Mouse (Mus musculus) testis, adult 2 months (tissue): Measurements from ENCODE around the gene Npas4. TPM values are rescaled to one million over a fixed set of nuclear protein-coding genes. Genes with fewer than 3 reads are reported as not detected.
"Not testable (repeated sequence)": the region's sequence is repeated elsewhere in the genome, so short reads cannot be mapped to it uniquely, and the experiment has no call there.

Source experiments
- H3K27ac ChIP-seq: fragments of 200-500 bp; 2 replicates; pipeline ENCODE4 v1.5.1; 2012; ENCODE audit warnings: low read depth, low read length; ENCODE audit not compliant: control insufficient read depth, insufficient read depth
- H3K27me3 ChIP-seq: fragments of 200-500 bp; 2 replicates; pipeline ENCODE4 v1.6.1; 2012; ENCODE audit warnings: mild to moderate bottlenecking, low read length, moderate library complexity; ENCODE audit not compliant: control insufficient read depth, insufficient read depth
- H3K36me3 ChIP-seq: fragments of 200-500 bp; 2 replicates; pipeline ENCODE4 v1.6.1; 2012; ENCODE audit warnings: mild to moderate bottlenecking, low read length; ENCODE audit not compliant: control insufficient read depth, insufficient read depth
- H3K4me1 ChIP-seq: fragments of 200-500 bp; 2 replicates; pipeline ENCODE4 v1.6.1; 2012; ENCODE audit warnings: low read length; ENCODE audit not compliant: control insufficient read depth, insufficient read depth
- H3K4me3 ChIP-seq: fragments of 200-500 bp; 2 replicates; pipeline ENCODE4 v1.5.1; 2012; ENCODE audit warnings: low read depth, mild to moderate bottlenecking, low read length, moderate library complexity, mixed read lengths; ENCODE audit not compliant: control insufficient read depth
- CTCF ChIP-seq: fragments of 200-500 bp; IDR thresholded peaks from 2 replicates; pipeline ENCODE4 v1.5.1; 2012; ENCODE audit warnings: low read depth, mild to moderate bottlenecking, inconsistent platforms, low read length, moderate library complexity; ENCODE audit not compliant: control insufficient read depth, insufficient read depth, insufficient replicate concordance
- POLR2A ChIP-seq: fragments of 200-500 bp; IDR thresholded peaks from 2 replicates; pipeline ENCODE4 v1.6.1; 2012; ENCODE audit warnings: low read depth, mild to moderate bottlenecking, inconsistent platforms, low read length, moderate library complexity; ENCODE audit not compliant: control insufficient read depth
- polyA plus RNA-seq: library from polyadenylated mRNA; depleted of rRNA; stranded (reverse); fragments of >200 nt; gene quantifications from 2 replicates; pipeline ENCODE4 v1.2.3, GENCODE M21; 2012

Npas4 gene
- polyA plus RNA-seq, 1 experiment, result 1.4 TPM

GRCm38 (mm10) chr19:5014961-5015398 is 24.9 kb upstream of the Npas4 start:
- Histone ChIP-seq H3K27ac (no peak overlapping the region), H3K27me3 (no peaks in the 10 kb centered on the region), H3K4me1 (peaks cover 10% of the 10 kb centered on the region), H3K36me3 (no peaks in the 10 kb centered on the region), H3K4me3 (no peak overlapping the region)
- no peak for TF ChIP-seq CTCF
- no peak for TF ChIP-seq POLR2A

GRCm38 (mm10) chr19:5013138-5013537 is 23.0 kb upstream of the Npas4 start:
- Histone ChIP-seq H3K27me3 (no peaks in the 10 kb centered on the region), H3K36me3 (no peaks in the 10 kb centered on the region), H3K4me1 (peaks cover 10% of the 10 kb centered on the region), H3K27ac (no peak overlapping the region), H3K4me3 (no peak overlapping the region)
- no peak for TF ChIP-seq POLR2A
- no peak for TF ChIP-seq CTCF

DNA sequence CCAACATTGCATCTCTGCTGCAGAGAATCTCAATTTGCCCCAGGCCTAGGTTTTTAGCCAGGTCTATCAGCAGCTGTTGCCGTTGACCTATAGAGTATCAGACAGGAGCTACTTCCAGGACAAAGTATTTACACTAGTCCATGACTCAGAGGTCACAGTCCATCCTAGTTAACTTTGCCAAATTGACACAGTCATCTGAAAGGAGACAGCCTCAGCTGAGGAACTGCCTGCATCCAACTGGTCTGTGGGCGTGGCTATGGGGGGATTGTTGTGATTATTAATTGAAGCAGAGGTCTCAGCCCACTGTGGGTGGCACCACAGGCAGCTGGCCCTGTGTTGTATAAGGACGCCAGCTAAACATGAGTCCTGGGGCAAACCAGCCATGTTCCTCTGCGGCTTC is 14.8 kb upstream of the Npas4 start:
- Histone ChIP-seq H3K36me3 (no peaks in the 10 kb centered on the region), H3K27me3 (no peaks in the 10 kb centered on the region), H3K27ac (no peak overlapping the region), H3K4me1 (peaks cover 9% of the 10 kb centered on the region), H3K4me3 (no peak overlapping the region)
- TF ChIP-seq POLR2A, result no peak
- TF ChIP-seq CTCF, result no peak

DNA sequence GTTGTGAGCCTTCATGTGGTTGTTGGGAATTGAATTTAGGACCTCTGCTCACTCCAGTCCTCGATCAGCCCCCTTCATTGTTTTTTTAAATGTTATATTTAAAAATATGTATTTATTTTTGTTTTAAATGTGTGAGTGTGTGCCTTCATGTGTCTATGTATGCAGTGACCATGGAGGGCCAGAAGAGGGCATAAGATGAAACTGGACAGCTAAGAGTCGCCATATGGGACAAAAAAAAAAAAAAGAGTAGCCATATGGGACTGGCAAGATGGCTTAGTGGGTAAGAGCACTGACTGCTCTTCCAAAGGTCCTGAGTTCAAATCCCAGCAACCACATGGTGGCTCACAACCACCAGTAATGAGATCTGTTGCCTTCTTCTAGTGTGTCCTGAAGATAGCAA is 13.5 kb upstream of the Npas4 start:
- H3K4me3 ChIP-seq, H3K4me1 ChIP-seq, H3K27me3 ChIP-seq, H3K36me3 ChIP-seq, H3K27ac ChIP-seq: not testable (repeated sequence)

GRCm38 (mm10) chr19:5001666-5002406 is 11.7 kb upstream of the Npas4 start:
- Histone ChIP-seq H3K27ac (no peak overlapping the region), H3K36me3 (no peaks in the 10 kb centered on the region), H3K4me1 (peaks cover 9% of the 10 kb centered on the region), H3K4me3 (peak overlapping the region; percentile 80), H3K27me3 (no peaks in the 10 kb centered on the region)
- TF ChIP-seq POLR2A (peak; percentile 30; the same call in 1 of the 2 replicates), CTCF (peak; percentile 81; the same call in 1 of the 2 replicates)

GRCm38 (mm10) chr19:4999445-5000140 is 9.5 kb upstream of the Npas4 start:
- Histone ChIP-seq H3K4me3 (peak overlapping the region; percentile 24), H3K27me3 (no peaks in the 10 kb centered on the region), H3K36me3 (no peaks in the 10 kb centered on the region), H3K27ac (no peak overlapping the region), H3K4me1 (peaks cover 9% of the 10 kb centered on the region)
- TF ChIP-seq CTCF, result no peak

DNA sequence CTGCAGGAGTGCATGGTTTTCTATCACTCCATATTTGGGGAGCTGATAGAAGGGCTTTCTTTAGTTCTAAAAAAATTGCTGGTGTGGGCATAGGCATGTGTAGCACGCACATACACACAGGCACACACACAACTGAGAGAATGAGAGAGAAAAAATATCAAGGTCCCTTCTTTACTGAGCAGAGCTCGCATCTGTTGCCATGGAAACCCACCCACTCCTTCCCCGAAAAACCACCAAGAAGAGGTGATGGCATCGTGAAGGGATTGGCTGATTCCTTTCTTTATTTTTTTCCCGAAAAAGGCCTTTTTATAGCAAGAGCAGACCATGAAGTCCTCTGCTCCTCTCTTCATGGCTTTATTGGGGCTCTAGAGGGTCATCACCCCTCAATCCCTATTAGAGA is 3.9 kb upstream of the Npas4 start:
- TF ChIP-seq CTCF (no peak), POLR2A (no peak)
- no peaks in the 10 kb centered on the region for H3K27me3 ChIP-seq
- no peaks in the 10 kb centered on the region for H3K36me3 ChIP-seq
- H3K4me1 ChIP-seq, result peaks cover 12% of the 10 kb centered on the region
- H3K27ac ChIP-seq, result no peak overlapping the region
- H3K4me3 ChIP-seq, result no peak overlapping the region

GRCm38 (mm10) chr19:4992904-4993303 is 2.8 kb upstream of the Npas4 start:
- TF ChIP-seq POLR2A (no peak), CTCF (no peak)
- Histone ChIP-seq H3K27ac (no peak overlapping the region), H3K4me3 (no peak overlapping the region), H3K36me3 (no peaks in the 10 kb centered on the region), H3K4me1 (peaks cover 12% of the 10 kb centered on the region), H3K27me3 (no peaks in the 10 kb centered on the region)
